Mouse (Mus musculus) gastrocnemius, postnatal 36 days (tissue): ENCODE measurements at regions not wholly inside any gene's neighbourhood (a gene's known extent, or its start where the extent isn't known, plus 50 kb on each side); places are given as distances from the start of the nearest gene placed in this dataset.

Experiments
- DNase-seq, 2 experiments: peaks; one replicate each; pipeline ENCODE4 v3.0.0; 2022
- intact Hi-C: fragments of 180-260 bp; cut with DNase I; formaldehyde crosslinking; loops from one replicate; pipeline ENCODE4 v1.15.1; 2025

DNA sequence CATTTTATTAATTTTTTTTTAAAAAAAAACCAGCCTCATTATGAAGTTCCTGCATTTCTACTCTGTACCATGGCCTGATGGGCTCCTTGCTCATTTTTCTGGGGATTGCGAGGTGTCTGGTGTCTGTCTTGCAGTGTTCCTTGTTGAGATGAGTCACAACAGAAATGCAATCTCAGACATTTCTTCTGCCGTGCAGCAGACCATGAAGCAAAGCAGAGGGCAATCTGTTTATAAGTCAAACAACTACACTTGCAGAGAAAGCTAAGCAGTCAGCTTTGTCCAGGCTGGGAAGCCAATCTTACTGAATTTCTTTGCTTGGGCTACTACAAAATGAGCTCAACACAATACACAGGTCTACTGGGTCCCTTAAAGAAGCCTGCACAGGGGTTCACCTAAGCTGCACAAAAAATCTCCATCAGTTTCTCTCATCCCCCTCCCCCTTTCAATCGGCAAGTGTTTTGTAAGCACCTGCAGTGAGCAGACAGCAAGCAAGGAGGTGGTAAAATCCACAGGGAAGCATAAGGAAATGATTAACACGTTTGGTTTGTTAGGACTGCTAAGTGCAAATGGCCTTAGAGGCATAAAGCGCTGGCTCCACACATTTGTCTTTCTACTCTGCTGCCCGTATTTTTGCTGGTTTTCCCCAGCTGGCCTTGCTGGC is 171.0 kb upstream of the Dmrta1 start:
- intact Hi-C loops = no loop called here
- DNase-seq = no peak

DNA sequence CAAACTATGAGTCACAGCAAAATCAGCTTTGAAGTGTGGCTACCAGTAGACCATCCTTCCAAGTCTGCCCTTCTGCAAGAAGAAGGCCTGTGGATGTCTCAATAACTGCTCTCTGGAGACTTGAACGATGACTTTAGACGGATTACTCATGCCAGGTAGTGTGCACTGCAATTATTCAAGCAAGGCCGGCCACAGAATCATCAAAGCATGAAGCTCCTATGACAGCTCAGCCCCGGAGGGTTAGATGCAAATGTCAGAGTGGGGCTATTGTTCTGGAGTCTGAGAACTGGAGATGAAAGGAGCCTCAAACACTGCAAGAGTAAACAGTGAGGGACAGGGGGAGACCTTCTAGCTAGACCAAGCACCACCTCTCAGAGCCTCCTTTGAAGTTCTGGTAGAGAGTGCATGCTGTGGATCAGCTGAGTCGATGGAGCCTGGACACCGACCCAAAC is 173.8 kb upstream of the Dmrta1 start:
- DNase-seq = no peak
- intact Hi-C loops = no loop called here

DNA sequence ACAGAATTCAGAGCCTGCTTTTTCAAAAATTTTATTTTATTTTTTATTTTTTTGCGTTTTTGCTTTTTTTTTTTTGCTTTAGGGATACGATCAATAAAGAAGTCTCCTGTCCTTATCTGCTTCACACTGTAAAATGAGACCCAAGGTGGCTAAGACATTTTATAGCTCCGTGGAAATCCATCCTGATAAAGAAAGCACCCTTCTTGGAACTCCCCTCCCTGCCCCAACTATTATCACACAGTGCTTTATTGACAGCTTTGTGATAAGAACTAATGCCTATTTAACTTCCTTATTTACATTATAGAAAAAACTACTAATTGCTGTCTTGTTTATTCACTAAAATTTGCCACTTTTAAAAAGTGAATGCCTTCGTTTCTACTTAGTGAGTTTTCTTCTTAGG is 179.0 kb upstream of the Dmrta1 start:
- intact Hi-C loops = no loop called here
- no peak for DNase-seq

DNA sequence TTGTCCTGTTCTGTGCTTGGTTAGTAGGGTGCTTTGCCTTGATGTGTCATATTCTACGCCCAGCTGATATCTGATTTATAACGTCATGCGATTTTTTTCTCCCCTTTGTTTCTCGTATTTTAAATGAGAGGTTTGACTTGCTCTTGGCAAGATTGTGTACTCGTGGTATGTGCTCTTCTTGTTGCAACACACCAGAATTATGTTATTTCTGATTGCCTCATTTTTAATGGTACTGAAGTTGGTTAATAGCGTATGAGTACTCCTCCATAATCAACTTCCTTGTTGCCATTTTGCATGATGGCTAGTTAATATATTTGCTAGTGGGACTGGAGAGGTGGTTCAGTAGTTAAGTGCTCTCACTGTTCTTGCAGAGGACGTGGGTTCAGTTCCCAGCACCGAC is 180.1 kb upstream of the Cdkn2b start:
- DNase-seq = no peak
- intact Hi-C loops = no loop called here

DNA sequence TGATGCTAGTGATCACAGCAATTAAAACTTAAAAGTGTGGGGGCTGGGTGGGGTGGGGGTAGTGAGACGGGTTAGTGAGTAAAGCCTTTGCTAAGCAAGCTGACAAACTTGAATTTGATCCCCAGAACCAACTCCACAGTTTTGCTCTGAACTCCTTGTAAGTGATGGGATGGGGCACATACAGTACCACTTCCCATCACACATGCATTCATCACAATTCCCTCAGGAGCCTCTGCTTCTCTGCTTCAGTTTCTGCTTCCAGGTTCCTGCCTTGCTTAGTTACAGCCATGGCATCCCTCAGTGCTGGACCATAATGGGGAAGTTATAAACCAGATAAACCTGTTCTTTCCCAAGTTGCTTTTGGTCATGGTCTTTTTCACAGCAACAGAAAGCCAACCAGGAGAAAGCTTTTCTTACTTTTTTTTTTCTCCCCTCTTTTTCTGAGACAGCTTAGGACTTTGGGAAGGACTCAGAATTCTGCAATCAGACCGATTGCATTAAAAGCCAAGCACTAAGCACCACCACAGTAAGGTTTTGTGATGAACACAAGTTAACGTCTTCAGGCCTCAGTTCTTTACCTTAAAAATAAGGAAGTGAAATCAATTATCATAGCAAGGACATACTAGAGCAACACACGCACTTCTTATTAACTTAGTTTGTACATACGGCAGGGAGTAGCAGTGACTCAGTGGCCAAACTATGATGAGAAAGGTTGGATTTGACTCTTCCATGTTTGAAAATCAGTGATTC is 176.8 kb upstream of the Cdkn2b start:
- DNase-seq = no peak
- intact Hi-C loops = no loop called here

DNA sequence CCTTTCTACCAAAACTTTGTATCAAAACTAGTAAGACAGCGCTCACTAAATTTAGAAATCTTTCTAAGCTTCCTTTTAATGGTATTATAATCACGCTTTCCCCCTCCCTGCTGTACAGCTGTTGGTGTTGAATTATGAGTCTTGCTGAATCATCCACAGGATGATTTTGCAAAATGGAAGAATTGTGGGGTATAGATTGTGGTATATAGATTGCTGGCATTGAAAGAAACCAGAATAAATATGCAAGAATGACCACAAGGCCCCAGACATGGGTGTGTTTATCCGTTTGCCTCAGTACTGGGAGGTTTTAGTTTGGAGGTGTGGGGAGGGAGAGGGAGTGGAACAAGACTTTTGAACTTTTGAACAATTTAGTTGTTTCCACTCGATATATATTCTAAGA is 176.1 kb upstream of the Cdkn2b start:
- DNase-seq = no peak
- intact Hi-C loops = no loop called here

DNA sequence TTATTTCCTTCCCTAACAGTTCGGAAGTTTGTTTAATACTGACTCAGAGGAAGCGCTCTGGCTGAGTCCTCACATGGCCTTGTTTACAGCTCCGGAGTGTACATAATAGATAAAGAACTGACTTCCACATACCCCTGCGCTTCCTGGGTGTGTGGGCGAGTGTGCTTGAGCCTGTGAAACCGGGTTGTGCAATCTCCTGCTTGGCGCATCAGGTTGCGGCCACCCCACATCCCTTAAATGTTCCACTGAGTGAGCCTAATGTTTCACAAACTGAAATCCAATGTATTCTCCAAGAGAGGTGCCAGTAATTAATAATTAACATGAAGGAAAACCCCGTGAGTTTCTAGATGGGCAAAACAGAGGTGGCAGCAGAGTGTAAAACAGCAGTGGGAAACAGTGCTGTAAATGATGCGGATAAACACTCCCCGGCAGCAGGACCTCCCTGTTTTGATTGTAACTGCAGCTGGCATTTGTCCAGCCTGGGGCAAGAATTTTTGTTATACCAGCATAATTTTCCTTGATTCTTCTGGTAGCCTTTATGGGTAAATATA is 175.2 kb upstream of the Cdkn2b start:
- peak in 1 of 2 experiments; percentile 7 for DNase-seq
- intact Hi-C loops = no loop called here

DNA sequence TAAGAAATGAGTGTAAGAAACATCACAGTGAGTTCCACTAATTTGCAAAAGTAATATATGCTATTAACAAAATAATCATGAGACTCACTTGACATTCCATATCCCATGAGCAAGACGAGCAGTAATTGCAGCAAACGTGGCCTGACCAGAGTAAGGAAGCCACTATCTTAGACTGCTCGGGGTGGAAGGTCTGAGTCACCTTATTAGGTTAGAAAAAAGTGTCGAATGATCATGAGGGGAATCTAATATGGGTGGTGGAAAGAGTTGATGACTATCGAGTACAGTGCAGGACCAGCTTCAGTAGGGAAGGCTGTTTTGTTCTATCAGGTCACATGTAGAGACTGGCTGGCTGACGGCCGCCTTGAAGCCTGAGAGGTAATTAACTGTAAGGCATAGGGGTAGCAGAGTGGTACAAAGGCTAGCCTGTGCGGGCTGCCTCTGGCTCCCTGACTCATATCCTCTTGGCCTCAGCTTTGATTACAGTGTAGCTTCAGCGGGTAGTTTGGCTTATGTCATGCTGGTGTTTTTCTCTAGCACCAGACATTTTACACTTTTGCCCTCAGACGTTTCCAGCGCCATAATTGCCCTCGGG is 167.9 kb upstream of the Cdkn2b start:
- intact Hi-C loops = no loop called here
- DNase-seq = no peak

DNA sequence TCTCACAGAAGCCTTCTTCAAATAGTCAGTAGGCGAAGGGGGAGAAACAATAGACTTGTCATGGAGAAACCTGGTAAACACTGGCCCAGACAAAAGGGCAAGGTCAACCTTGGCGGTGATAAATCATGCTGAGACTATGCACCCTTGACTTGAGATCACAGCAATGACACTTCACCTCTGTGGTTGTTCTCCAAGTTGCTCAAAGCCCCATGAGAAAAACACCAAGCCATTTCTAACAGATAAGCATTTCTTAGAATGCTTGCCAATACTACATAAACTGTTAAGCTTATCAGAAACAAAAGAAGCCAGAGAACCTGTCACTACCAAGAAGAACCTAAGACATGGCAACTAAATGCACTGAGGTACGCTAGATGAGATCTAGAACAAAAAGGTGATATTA is 165.0 kb upstream of the Cdkn2b start:
- no peak for DNase-seq
- intact Hi-C loops = no loop called here

DNA sequence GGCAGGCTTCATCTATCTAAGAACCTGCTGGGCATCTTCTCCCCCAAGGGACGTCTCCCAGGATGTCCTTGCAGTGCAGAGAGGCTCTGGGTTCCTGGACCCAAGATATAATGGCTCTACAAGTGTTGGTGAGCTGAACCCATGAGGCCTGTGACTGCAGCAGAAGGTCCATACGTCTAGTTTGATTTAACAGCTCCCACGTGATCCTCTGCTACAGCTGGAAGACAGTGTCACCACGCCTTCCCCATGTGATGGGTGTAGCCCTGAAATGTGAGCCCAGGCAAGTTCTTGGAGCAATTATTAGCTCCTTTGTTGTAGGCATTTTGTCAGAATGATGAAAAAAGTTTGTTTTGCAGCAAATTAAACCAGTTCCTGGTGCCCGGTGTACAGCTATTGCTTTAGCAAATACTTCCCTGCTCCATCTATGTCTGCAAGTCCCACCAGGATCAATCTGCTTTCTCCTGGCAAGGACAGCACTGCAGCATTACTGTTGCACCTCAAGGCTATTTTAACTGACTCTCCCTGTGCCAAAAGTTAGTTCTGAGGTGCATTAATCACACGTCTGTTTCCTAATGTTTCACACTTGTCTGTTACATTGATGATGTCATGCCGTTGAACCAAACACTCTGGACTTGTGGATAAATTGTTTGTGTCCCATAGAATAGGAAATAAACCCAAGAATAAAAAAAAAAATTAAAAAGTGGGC is 164.2 kb upstream of the Cdkn2b start:
- intact Hi-C loops = no loop called here

DNA sequence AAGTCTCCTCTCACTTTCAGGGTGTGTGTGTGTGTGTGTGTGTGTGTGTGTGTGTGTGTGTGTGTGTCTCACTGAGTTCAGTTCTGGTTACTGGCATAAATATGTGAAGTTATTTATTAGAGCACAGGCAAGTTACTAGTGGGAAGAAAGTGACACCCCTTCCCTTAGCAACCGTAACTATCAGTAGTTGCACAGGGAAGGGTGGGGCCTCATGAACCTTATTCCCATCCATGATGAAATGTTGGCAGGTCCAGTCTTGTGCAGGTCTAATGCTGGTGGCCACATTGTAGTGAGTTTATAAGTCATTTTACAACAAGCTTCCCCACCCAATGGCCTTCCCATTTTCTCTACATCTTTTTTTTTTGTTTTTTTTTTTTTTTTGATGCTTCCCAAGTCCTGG is 160.6 kb upstream of the Cdkn2b start:
- DNase-seq = no peak
- intact Hi-C loops = no loop called here

More for the DNA sequence above, 164.2 kb upstream of the Cdkn2b start:
- no peak for DNase-seq

DNA sequence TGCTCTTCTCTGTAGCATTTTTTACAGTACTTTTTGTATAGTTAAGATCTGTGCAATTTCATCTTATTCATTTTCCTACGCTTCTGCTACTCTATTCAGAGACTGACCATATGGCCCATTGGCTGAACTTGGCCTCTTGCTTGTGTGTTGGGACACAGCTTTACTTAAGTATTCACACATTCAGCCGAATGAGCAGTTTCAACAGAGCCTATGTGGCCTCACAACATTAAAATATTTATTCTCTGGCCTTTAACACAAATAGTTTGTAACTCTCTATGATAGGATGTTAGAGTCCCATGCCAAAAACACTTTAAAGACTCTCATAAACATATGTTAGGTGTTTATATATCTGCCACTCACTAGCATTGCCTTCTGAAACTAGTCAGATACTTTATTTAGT is 159.9 kb upstream of the Cdkn2b start:
- intact Hi-C loops = no loop called here
- DNase-seq = no peak

DNA sequence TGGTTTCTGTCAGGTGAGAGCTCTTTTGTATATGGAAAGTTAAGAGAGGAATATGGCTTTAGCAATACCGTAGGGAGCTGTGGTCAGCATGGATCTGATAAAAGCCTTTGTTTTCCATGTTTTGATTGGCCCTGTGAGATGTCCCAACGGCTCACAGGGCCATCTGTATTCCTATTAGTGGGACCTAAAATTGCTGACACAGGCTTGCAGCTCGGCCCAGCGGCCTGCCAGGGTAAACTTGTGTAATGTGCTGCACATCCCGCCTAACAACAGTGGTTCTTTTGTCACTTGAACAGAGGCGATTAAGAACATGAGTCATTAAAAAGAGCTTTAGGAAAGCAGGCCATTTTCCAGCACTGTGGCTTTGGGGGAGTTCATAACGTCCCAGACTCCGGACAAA is 159.0 kb upstream of the Cdkn2b start:
- intact Hi-C loops = no loop called here
- DNase-seq = peak; percentile 12 to 28

DNA sequence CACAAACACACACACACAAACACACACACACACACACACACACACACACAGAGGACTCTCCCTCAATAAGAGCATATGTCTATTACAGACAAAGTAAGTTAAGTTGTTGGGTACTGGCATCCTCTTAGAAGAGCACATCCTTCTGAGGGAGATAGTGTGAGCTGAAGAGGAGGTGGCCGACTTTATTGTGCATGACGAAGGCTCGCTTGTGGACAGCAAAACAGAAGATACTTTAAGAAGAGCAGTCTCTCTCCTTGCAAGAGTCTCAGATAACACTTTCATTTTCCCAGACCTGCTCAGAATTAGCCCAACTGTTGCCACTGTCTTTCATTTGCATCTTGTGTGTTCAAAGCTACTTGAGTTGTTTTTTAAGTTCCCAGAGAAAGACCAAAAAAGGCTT is 158.6 kb upstream of the Cdkn2b start:
- DNase-seq = no peak
- intact Hi-C loops = no loop called here

DNA sequence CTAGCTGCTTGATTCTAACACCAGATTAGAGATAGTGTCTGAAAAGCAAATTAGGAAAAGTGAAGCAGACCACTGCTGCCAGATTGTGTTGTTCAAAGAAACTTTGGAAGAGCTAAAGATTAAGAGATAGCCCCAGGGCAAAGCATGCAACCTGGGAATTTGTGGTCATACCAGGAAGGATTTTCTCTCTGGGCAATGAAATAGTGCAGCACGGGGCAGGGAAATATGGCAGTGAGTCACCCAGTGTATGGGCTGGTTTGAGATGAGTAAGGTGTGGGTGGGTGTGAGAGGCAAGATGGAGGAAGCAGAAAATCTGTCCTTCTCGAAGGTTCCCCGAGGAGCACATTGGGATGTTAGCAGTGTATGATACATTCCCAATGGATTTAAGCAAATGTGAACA is 155.9 kb upstream of the Cdkn2b start:
- intact Hi-C loops = no loop called here
- no peak for DNase-seq

DNA sequence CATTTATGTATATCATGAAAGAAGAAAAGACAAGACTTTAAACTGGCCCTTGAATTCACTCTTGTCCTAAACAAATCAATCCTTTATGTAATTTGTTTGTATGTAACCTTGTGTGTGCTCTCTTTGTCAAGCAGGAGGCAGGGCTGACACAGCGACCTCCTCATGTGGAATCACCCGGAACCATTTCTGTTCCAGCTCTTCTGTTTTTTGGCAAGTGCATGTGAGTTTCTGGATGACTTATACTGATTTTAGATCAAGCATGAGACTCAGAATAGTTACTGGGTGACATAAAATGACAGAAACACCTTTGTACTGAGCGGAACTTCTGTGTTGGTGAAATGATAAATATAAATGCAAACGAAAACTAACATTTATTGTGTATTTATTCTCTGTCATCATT is 152.3 kb upstream of the Cdkn2b start:
- no peak for DNase-seq
- intact Hi-C loops = no loop called here

DNA sequence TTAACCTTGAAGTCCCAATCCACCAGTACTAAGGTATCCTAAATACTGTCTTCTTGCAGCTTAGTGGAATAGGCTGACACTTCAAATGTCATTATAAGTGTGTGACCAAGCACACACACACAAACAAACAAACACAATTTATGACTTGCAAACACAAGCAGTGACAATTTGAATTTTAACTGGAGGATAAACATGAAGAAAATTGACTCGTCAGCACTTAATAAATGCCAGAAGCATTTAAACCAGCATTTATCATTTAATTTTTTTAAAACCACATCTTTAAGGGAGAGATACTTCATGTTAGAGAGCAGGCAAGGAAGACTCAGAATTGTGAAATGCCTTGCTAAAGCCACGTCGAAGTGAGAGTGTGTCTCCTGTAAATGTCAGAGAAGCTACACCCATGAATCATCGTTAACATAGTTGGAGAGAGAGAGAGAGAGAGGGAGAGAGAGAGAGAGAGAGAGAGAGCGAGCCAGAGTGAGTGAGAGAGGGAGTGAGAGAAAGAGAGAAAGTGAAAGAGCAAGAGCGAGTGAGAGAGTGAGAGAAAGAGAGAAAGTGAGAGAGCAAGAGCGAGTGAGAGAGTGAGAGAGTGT is 149.4 kb upstream of the Cdkn2b start:
- no peak for DNase-seq
- intact Hi-C loops = no loop called here

DNA sequence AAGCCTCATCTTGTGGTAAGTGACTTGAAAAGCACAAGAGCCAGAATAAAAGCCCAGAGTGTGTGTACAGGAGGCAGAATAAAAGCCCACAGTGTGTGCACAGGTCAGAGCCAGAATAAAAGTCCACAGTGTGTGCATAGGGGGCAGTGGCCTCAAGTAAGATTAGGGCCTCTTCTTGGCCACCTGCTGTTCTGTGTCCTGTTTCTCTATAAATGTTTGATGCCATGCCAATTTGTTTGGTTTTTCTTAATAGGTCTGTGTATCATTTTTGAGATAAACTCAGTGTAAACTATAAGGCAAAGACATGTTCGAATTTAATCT is 148.5 kb upstream of the Cdkn2b start:
- intact Hi-C loops = no loop called here

DNA sequence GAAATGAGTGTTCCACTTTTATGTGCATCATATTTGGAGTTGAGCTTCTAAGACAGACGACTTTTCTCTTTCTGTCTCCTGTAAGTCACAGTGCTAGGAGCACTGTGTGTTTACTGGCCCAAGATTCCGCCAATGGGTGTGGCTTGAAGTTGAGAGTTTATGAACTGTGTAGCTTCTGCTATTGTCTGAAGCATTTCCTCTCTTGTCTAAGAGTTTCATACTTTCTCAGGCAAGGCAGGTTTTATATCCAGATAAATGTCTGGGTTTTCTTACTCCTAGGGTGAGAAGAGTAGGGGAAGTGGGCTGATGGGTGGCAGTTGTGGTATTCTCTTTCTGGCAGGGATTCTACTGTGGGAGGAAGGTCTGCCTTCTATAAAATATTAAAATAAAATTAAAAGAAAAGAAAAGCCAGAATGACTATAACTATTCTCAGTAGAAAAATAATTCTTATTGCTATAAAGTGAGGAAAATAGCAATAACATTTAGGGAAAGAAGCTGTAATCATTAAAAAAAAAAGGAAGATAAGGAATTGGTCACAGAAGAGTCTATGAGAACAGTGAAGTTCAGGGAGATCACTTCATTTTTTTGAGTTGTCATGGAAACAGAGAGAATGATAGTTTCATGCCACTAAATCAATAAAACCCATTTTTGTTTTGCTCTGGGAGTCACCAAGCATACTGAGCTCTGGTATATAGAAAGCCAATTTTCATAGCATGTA is 147.9 kb upstream of the Cdkn2b start:
- DNase-seq = no peak
- intact Hi-C loops = no loop called here

More for the DNA sequence above, 148.5 kb upstream of the Cdkn2b start:
- DNase-seq = no peak

DNA sequence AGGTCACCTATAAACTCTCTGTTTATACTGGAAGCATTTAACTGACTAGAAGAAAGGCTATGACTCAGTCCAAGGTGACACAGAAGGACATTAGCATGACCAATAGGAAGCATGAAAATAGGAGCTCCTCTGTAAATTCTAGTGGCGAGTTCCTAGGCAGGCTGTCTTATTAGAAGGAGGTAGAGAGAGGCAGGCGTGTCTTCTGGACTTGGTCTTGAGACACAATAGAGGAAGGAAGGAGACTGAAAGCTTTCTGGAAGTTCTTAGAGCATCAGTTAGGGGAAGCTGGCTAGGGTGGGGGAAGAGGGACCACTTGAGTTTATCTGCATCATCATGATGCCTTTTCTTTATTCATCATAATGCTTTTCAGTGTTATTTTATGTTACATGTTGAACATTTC is 147.0 kb upstream of the Cdkn2b start:
- DNase-seq = no peak
- intact Hi-C loops = no loop called here
